Mouse (Mus musculus): ENCODE results near the gene Clip1. TPM values are rescaled to one million over a fixed set of nuclear protein-coding genes. Genes with fewer than 3 reads are reported as not detected.

The Clip1 gene
- polyA plus RNA-seq (2017; shearing (Covaris generic)), result 88.3 TPM

DNA sequence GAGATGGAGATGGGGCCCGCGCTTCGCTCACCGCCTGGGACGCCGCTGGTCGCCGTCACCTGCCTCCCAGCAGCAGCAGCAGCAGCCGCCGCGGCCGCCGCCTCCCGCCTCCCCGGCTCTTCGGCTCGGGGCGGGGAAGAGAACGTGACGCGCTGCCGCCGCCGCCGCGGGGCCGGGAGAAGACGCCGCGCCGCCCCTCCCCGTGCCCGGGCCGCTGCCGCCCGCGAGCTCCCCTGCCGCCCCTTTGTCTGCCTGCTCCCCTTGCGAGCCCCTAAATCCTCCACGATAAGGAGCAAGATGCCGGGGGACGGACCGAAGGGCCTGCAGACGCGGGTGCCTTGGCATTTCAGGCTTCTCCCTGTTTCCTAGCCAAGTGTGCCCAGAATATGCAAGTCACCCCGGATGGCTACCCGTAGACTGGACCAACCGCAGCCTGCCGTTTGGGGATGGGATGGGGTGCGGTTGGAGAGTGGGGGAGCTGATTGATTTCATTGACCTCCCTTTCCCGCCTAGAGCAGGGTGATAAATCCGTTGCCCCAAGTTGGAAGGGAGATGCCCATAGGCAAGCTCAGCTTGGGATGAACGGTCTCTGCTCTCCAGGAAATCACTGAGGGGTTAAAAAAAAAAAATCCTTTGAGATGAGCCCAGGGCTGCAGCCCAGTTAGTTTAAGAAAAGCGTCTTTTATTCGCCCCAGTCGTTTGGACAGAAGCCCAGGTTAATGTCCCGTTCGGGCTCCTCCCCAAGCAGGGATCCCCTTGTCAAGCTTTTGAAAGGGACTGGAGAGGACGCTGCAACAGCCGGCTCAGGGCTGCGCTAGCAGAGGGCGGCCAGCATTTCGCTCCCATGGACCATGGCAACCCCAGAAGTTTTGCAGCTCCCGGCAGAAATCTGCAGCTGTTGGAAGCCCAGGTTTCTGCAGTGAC, at the start of gene Clip1:
Gene Clip1, minus strand, starts transcription at position 398 of the 924 bp plus-strand sequence.

DNA sequence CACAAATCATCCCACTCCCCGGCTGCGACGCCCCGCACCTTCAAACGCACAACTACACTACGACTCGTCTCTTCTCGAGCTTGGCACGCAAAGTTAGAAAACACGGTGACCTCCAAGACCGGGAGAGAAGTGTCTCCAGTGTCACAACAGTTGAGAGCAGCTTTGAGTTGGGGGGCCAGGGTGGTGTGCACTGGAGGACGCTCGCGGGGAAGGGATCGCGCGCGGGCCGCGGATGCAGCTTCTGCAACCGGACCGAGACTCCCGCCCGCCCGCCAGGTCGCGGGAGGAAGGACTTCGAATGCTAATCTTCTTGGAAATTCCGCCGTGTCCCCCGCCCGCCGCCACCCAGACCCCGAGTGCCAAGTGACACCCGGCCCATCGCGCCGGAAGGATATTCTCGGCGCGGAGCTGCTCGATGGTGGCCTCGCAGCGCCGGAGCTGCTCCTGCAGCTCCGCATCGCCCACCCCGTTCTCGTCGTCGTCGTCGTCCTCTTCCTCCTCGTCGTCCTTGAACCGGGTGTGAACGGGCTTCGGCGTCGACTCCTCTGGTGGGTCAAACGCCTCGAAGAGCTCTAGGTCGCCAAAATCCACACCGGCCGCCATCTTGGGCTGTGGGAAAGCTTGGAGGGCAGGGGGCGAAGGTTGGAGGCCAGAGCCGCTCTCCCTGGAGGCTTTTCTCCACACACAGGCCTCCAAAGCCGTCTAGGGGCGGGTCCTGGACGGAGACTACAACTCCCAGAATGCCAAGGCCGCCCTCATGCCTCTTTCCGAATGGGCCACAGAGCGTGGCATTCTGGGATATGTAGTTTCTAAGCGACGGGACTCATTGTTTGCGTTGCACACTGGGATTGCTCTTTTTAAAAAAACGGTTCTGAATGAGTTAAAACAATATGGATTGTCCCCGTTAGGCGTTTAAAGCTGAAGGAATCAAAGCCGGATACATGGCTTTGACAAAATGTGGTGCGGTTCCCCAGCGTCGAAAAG, 36.2 kb upstream of the Clip1 start, which contains the start of gene Zcchc8:
Gene Zcchc8, minus strand, starts transcription at position 773 of the 984 bp plus-strand sequence.

DNA sequence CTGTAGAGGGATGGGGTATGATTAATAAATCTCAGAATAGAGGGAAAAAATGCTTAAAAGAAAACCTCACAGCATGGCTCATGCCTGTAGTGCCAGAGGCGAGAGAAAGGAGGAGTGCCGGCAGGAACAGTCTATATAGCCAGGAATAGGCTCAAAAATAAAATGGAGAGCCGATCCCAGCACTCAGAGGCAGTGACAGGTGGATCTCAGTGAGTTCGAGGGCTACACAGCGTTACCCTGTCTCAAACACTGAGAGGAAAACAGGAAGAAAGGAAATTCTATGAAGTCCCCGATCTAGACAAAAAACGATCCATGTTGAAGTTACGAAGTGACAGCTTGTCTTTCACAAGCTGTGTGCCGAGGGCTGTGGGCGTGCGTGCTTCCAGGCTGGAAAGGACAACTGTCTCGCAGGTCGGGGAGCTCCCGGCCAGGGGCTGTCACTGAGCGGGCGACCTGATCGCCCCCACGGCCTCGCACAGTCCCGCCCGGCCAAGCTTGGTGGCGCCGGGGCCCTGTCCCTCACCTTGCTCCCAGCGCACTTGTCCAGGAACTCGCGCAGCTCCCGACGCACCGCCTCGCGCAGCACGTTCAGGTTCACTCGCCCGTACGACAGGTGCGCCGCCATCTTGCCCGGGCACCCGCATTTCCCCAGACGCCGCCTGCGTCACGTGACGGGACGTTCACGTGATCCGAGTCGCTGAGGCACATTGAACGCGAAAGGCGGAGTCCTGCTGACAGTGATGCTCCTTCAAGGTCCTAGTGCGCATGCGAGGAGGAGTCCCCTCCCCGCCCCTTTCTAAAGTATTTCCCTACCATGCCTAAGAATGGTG, 111.8 kb downstream of the Clip1 start, which contains the start of gene Vps33a:
Gene Vps33a, minus strand, starts transcription at position 682 of the 830 bp plus-strand sequence.

Other genes starting within 250 kb of the Clip1 start
- gene Lrrc43, start 195.3 kb downstream of the Clip1 start, polyA plus RNA-seq (2017; shearing (Covaris generic)), result not detected
- gene Il31, start 195.1 kb downstream of the Clip1 start, polyA plus RNA-seq (2017; shearing (Covaris generic)), result not detected
- gene B3gnt4, start 174.2 kb downstream of the Clip1 start, polyA plus RNA-seq (2017; shearing (Covaris generic)), result 0.44 TPM
- 113 TPM for gene Diablo, start 160.4 kb downstream of the Clip1 start, polyA plus RNA-seq (2017; shearing (Covaris generic))
- not detected for gene Gm49027, start 159.1 kb downstream of the Clip1 start, polyA plus RNA-seq (2017; shearing (Covaris generic))
- gene Vps33a, start 111.6 kb downstream of the Clip1 start, polyA plus RNA-seq (2017; shearing (Covaris generic)), result 53.5 TPM
- gene Zcchc8, start 36.5 kb upstream of the Clip1 start, polyA plus RNA-seq (2017; shearing (Covaris generic)), result 107 TPM
- gene Rsrc2, start 64.8 kb upstream of the Clip1 start, polyA plus RNA-seq (2017; shearing (Covaris generic)), result 185 TPM
- gene Kntc1, start 65.1 kb upstream of the Clip1 start, polyA plus RNA-seq (2017; shearing (Covaris generic)), result 5.2 TPM
- 0.75 TPM for gene Hcar2, start 180.9 kb upstream of the Clip1 start, polyA plus RNA-seq (2017; shearing (Covaris generic))
- gene Hcar1, start 195.4 kb upstream of the Clip1 start, polyA plus RNA-seq (2017; shearing (Covaris generic)), result not detected
- 103 TPM for gene Denr, start 222.6 kb upstream of the Clip1 start, polyA plus RNA-seq (2017; shearing (Covaris generic))
- 4.5 TPM for gene Gm43518, start 242.8 kb upstream of the Clip1 start, polyA plus RNA-seq (2017; shearing (Covaris generic))
- gene Ccdc62, start 246.1 kb upstream of the Clip1 start, polyA plus RNA-seq (2017; shearing (Covaris generic)), result 5.7 TPM

All from activated CD4-positive, CD25-positive, alpha-beta regulatory T cell, adult 9 weeks (primary cell).